Comparison of ENCODE assay signal across 24 mouse cellular contexts in the genomic region with DNA sequence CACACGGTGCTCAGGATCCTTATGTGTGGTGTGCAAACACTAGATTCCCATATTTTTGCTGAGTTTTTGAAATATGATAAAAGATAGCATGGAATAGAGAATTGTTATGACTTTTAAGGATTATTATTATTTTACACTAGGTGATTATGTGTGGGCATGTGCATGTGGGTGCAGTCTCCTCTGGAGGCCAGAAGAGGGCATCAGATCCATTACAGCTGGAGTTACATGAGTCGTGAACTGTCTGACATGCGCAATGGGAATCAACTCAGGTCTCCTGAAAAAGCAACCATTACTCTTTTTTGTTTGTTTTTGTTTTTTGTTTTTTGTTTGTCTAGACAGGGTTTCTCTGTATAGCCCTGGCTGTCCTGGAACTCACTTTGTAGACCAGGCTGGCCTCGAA. TPM values are rescaled to one million over a fixed set of nuclear protein-coding genes. Genes with fewer than 3 reads are reported as not detected.
DNase-seq lines count a peak whose midpoint lies in the region; ATAC-seq and TF ChIP-seq lines count a peak whose summit lies in the region.
"Had no signal": no experiment of that assay in that cellular context is flagged by ENCODE, and none has a peak within 500 bp of the region (broad histone marks: within the 10 kb centered on the region; RNA-seq: fewer than 3 reads in every experiment).

No protein-coding gene starts in this region.

- H3K4me2 ChIP-seq in liver, postnatal 0 days (ENCODE audit: low read depth, low read length), result no peak overlapping the region
- H3K4me2 ChIP-seq in liver, embryonic 11.5 days, result no peak overlapping the region
- H3K4me2 ChIP-seq: embryonic facial prominence, embryonic 13.5 days; hindbrain, embryonic 13.5 days; intestine, embryonic 15.5 days; neural tube, embryonic 13.5 days had no signal

- H3K9me3 ChIP-seq in liver, postnatal 0 days (ENCODE audit: low read length), result no peaks in the 10 kb centered on the region
- H3K9me3 ChIP-seq in liver, embryonic 11.5 days (ENCODE audit: control insufficient read depth, low read length), result no peaks in the 10 kb centered on the region
- no peaks in the 10 kb centered on the region for H3K9me3 ChIP-seq in E14TG2a.4 (ENCODE audit: low read length)
- H3K9me3 ChIP-seq: embryonic facial prominence, embryonic 13.5 days; heart, embryonic 10.5 days; hindbrain, embryonic 13.5 days; intestine, embryonic 15.5 days; midbrain, embryonic 10.5 days; neural tube, embryonic 13.5 days had no signal

- WGBS in heart, adult 2 months, result 82% methylated on average over 4 of the region's 4 CpGs
- WGBS in liver, postnatal 0 days (ENCODE audit: insufficient replicate concordance), result 76% methylated on average over 4 of the region's 4 CpGs
- WGBS in liver, embryonic 11.5 days, result 84% methylated on average over 4 of the region's 4 CpGs
- 84% methylated on average over 4 of the region's 4 CpGs for WGBS in bone marrow, adult 2 months

- H3K36me3 ChIP-seq in heart, adult 2 months (ENCODE audit: control insufficient read depth, insufficient read depth, low read length), result no peaks in the 10 kb centered on the region
- H3K36me3 ChIP-seq in liver, postnatal 0 days (replicated peaks; ENCODE audit: insufficient read depth, low read length), result no peaks in the 10 kb centered on the region
- H3K36me3 ChIP-seq in liver, embryonic 11.5 days (ENCODE audit: control insufficient read depth, insufficient read depth, low read length), result no peaks in the 10 kb centered on the region
- H3K36me3 ChIP-seq in E14TG2a.4 (ENCODE audit: insufficient read depth, low read length), result no peaks in the 10 kb centered on the region
- H3K36me3 ChIP-seq: embryonic facial prominence, embryonic 13.5 days; heart, embryonic 10.5 days; hindbrain, embryonic 13.5 days; intestine, embryonic 15.5 days; midbrain, embryonic 10.5 days; neural tube, embryonic 13.5 days had no signal

- intact Hi-C loops in heart, adult 2 months (cut with DNase I), result loop anchor here (5.0 to 10.0 kb wide), 2 partner anchors 128 to 286 kb away; no protein-coding TSS in a partner anchor

- DNase-seq in heart, adult 2 months, result no peak
- DNase-seq in heart, adult 9 months (ENCODE audit: low spot score in 2 of 2), result no peak
- DNase-seq in liver, postnatal 0 days, result no peak
- DNase-seq in liver, embryonic 11.5 days (ENCODE audit: low spot score), result no peak
- DNase-seq in embryo, embryonic 9.5 days (ENCODE audit: extremely low spot score), result no peak
- DNase-seq: adrenal gland, postnatal 25 days; cerebellum, adult 8-10 months; gastrocnemius, postnatal 14 days; heart, postnatal 10 days; kidney, postnatal 25 days; liver; lung, postnatal 14 days; right cerebral cortex, postnatal 25 days; thymus, postnatal 36 days had no signal

- no peak overlapping the region for H3K4me3 ChIP-seq in heart, adult 2 months
- H3K4me3 ChIP-seq in liver, postnatal 0 days (ENCODE audit: low read depth, low read length), result no peak overlapping the region
- no peak overlapping the region for H3K4me3 ChIP-seq in liver, embryonic 11.5 days (ENCODE audit: low read depth, low read length)
- no peak overlapping the region for H3K4me3 ChIP-seq in E14TG2a.4 (replicated peaks; ENCODE audit: low read length)
- H3K4me3 ChIP-seq in bone marrow, adult 2 months (replicated peaks; ENCODE audit: control insufficient read depth, low read depth, low read length), result no peak overlapping the region
- H3K4me3 ChIP-seq: embryonic facial prominence, embryonic 13.5 days; heart, embryonic 10.5 days; hindbrain, embryonic 13.5 days; intestine, embryonic 15.5 days; midbrain, embryonic 10.5 days; neural tube, embryonic 13.5 days had no signal

- no peak for TF ChIP-seq POLR2A in heart, adult 2 months (IDR thresholded peaks at IDR 0.05; ENCODE audit: insufficient read depth, low read depth, low read length)
- no peak for TF ChIP-seq POLR2A in bone marrow, adult 2 months (IDR thresholded peaks at IDR 0.05; ENCODE audit: borderline replicate concordance, control insufficient read depth, low read depth, low read length)

- H3K27me3 ChIP-seq in heart, adult 2 months (ENCODE audit: control insufficient read depth, insufficient read depth, low read length), result no peaks in the 10 kb centered on the region
- H3K27me3 ChIP-seq in liver, postnatal 0 days (ENCODE audit: insufficient read depth, low read length), result peaks cover 4% of the 10 kb centered on the region; the same call in 1 of the 2 replicates
- H3K27me3 ChIP-seq in liver, embryonic 11.5 days (replicated peaks; ENCODE audit: control insufficient read depth, insufficient read depth, low read length), result no peaks in the 10 kb centered on the region
- H3K27me3 ChIP-seq in E14TG2a.4 (ENCODE audit: insufficient read depth, low read length), result peaks cover 8% of the 10 kb centered on the region
- H3K27me3 ChIP-seq: embryonic facial prominence, embryonic 13.5 days; hindbrain, embryonic 13.5 days; intestine, embryonic 15.5 days; neural tube, embryonic 13.5 days had no signal

- no peaks in the 10 kb centered on the region for H3K4me1 ChIP-seq in heart, adult 2 months (ENCODE audit: control insufficient read depth, insufficient read depth, low read length)
- H3K4me1 ChIP-seq in liver, postnatal 0 days (ENCODE audit: insufficient read depth), result peaks cover 5% of the 10 kb centered on the region
- H3K4me1 ChIP-seq in liver, embryonic 11.5 days (replicated peaks; ENCODE audit: control insufficient read depth, insufficient read depth, low read length), result peaks cover 4% of the 10 kb centered on the region
- peaks cover 8% of the 10 kb centered on the region for H3K4me1 ChIP-seq in E14TG2a.4 (replicated peaks; ENCODE audit: low read depth, low read length)
- no peaks in the 10 kb centered on the region; the same call in 1 of the 2 replicates for H3K4me1 ChIP-seq in bone marrow, adult 2 months (ENCODE audit: control insufficient read depth, insufficient read depth, low read length)

- peak; percentile 33 for TF ChIP-seq CTCF in heart, adult 2 months (IDR thresholded peaks at IDR 0.05)
- peak; percentile 44 for TF ChIP-seq CTCF in liver, postnatal 0 days (IDR thresholded peaks at IDR 0.05; ENCODE audit: low read depth)
- TF ChIP-seq CTCF in E14TG2a.4 (conservative IDR thresholded peaks at IDR 0.05; ENCODE audit: low read length), result peak; percentile 51
- TF ChIP-seq CTCF in bone marrow, adult 2 months (IDR thresholded peaks at IDR 0.05; ENCODE audit: control insufficient read depth, insufficient read depth, low read length), result 0 out of 2 replicates have a peak, but pooled peaks have one; percentile 14

- no peak for ATAC-seq in liver, postnatal 0 days
- no peak for ATAC-seq in liver, embryonic 11.5 days (replicated peaks; ENCODE audit: low FRiP score)
- ATAC-seq: activated CD4-positive, CD25-positive, alpha-beta regulatory T cell, adult 4 months; intestine, embryonic 15.5 days had no signal

- H3K27ac ChIP-seq in heart, adult 2 months, result no peak overlapping the region
- no peak overlapping the region for H3K27ac ChIP-seq in liver, postnatal 0 days (ENCODE audit: low read depth)
- no peak overlapping the region for H3K27ac ChIP-seq in liver, embryonic 11.5 days (ENCODE audit: low read depth, low read length)
- no peak overlapping the region for H3K27ac ChIP-seq in bone marrow, adult 2 months (ENCODE audit: control insufficient read depth, insufficient read depth, low read depth, low read length, poor library complexity)
- H3K27ac ChIP-seq: embryonic facial prominence, embryonic 13.5 days; heart, embryonic 10.5 days; hindbrain, embryonic 13.5 days; intestine, embryonic 15.5 days; midbrain, embryonic 10.5 days had no signal

- no peak for TF ChIP-seq EP300 in heart, adult 2 months (IDR thresholded peaks at IDR 0.05; ENCODE audit: insufficient read depth, low read depth, low read length)
- TF ChIP-seq EP300 in liver, postnatal 0 days (IDR thresholded peaks at IDR 0.05; ENCODE audit: low read depth), result no peak

- no peak overlapping the region for H3K9ac ChIP-seq in heart, adult 2 months (ENCODE audit: low read depth, low read length)
- H3K9ac ChIP-seq in liver, postnatal 0 days (replicated peaks), result no peak overlapping the region
- H3K9ac ChIP-seq in liver, embryonic 11.5 days (ENCODE audit: low read depth, low read length), result no peak overlapping the region
- H3K9ac ChIP-seq: embryonic facial prominence, embryonic 13.5 days; hindbrain, embryonic 13.5 days; intestine, embryonic 15.5 days; neural tube, embryonic 13.5 days had no signal

- H3K79me2 ChIP-seq in heart, adult 2 months (replicated peaks; ENCODE audit: control insufficient read depth, insufficient read depth, low read length), result no peaks in the 10 kb centered on the region

RNA-seq across cellular contexts. Expression of a gene that starts 25.5 kb away (rescaled TPM):
- under 1 TPM; 0.08 to 0.27 TPM for total RNA-seq in heart, adult 2 months (2021)
- 0.62 and 0.97 TPM in 2 replicates for polyA plus RNA-seq in heart, adult 2 months (2012; rRNA removed)
- polyA plus RNA-seq in liver, postnatal 0 days (2015; fragmentation: Nextera tagmentation; extraction: Ambion mirVana), result 0.13 and 0.18 TPM in 2 replicates
- polyA plus RNA-seq in liver, embryonic 11.5 days (2014; fragmentation: Nextera tagmentation; extraction: Ambion mirVana), result 1.9 and 2.0 TPM in 2 replicates
- polyA plus RNA-seq in bone marrow, adult 2 months (2011; ENCODE audit: insufficient read depth, insufficient read length, low replicate concordance, missing spikeins), result 0.92 and 2.5 TPM in 2 replicates
- total RNA-seq: gastrocnemius, postnatal 14 days; left cerebral cortex, postnatal 36 days had no signal
- polyA plus RNA-seq: hindbrain, embryonic 13.5 days had no signal

RNA-seq across cellular contexts. Expression of a gene that starts 25.5 kb away (rescaled TPM):
- total RNA-seq in heart, adult 2 months (2021), result 10 to 100 TPM; 52.1 to 67.8 TPM
- polyA plus RNA-seq in heart, adult 2 months (2012; rRNA removed), result 96.1 and 107 TPM in 2 replicates
- 34.0 and 35.4 TPM in 2 replicates for polyA plus RNA-seq in liver, postnatal 0 days (2015; fragmentation: Nextera tagmentation; extraction: Ambion mirVana)
- polyA plus RNA-seq in liver, embryonic 11.5 days (2014; fragmentation: Nextera tagmentation; extraction: Ambion mirVana), result 125 and 137 TPM in 2 replicates
- 30.1 and 41.3 TPM in 2 replicates for polyA plus RNA-seq in bone marrow, adult 2 months (2011; ENCODE audit: insufficient read depth, insufficient read length, low replicate concordance, missing spikeins)

RNA-seq across cellular contexts. Expression of a gene that starts 31.1 kb away (rescaled TPM):
- total RNA-seq in heart, adult 2 months (2021), result 1 to 10 TPM; 5.0 to 5.7 TPM
- 5.2 and 6.4 TPM in 2 replicates for polyA plus RNA-seq in heart, adult 2 months (2012; rRNA removed)
- polyA plus RNA-seq in liver, postnatal 0 days (2015; fragmentation: Nextera tagmentation; extraction: Ambion mirVana), result 1.3 and 1.5 TPM in 2 replicates
- polyA plus RNA-seq in liver, embryonic 11.5 days (2014; fragmentation: Nextera tagmentation; extraction: Ambion mirVana), result 16.4 and 17.6 TPM in 2 replicates
- polyA plus RNA-seq in bone marrow, adult 2 months (2011; ENCODE audit: insufficient read depth, insufficient read length, low replicate concordance, missing spikeins), result 0.70 and 2.8 TPM in 2 replicates
